Mouse (Mus musculus): ENCODE measurements around the gene Gm5592. TPM values are rescaled to one million over a fixed set of nuclear protein-coding genes. Genes with fewer than 3 reads are reported as not detected.

Gm5592 gene
- not detected in 2 replicates for polyA plus RNA-seq (2012; rRNA removed; ENCODE audit: low replicate concordance)

GRCm38 (mm10) chr7:41153541-41153940, at the start of gene Gm5592:
Gene Gm5592 (plus strand): TSS chr7:41153841.

Other genes with a start within 250 kb of the Gm5592 start
- not detected in 2 replicates for gene 4930433I11Rik, start 166.3 kb upstream of the Gm5592 start, polyA plus RNA-seq (2012; rRNA removed; ENCODE audit: low replicate concordance)
- not detected in 2 replicates for gene Gm4884, start 121.1 kb upstream of the Gm5592 start, polyA plus RNA-seq (2012; rRNA removed; ENCODE audit: low replicate concordance)
- 3.4 and 4.8 TPM in 2 replicates for gene AI987944, start 239.5 kb downstream of the Gm5592 start, polyA plus RNA-seq (2012; rRNA removed; ENCODE audit: low replicate concordance)

All from subcutaneous adipose tissue, adult 2 months (tissue).